Mouse (Mus musculus) intestine, postnatal 0 days (tissue): ENCODE measurements at regions not wholly inside any gene's neighbourhood (a gene's known extent, or its start where the extent isn't known, plus 50 kb on each side); places are given as distances from the start of the nearest gene placed in this dataset.

Experiments
- ATAC-seq: fragments of 200-750 bp; cut with Nextera tagmentation; 2 replicates; pipeline ENCODE4 v1.8.0; 2017; ENCODE audit warnings: mild to moderate bottlenecking, moderate TSS enrichment, moderate library complexity
- H3K27ac ChIP-seq: fragments of 300-500 bp; sonication (generic); 2 replicates; pipeline ENCODE4 v1.5.1; 2014; ENCODE audit warnings: mild to moderate bottlenecking, low read depth, low read length, moderate library complexity
- H3K27me3 ChIP-seq: fragments of 300-500 bp; sonication (generic); replicated peaks from 2 replicates; pipeline ENCODE4 v1.6.1; 2014; ENCODE audit warnings: low read length, mixed read lengths; ENCODE audit not compliant: control insufficient read depth, insufficient read depth
- H3K36me3 ChIP-seq: fragments of 300-500 bp; sonication (generic); 2 replicates; pipeline ENCODE4 v1.6.1; 2014; ENCODE audit warnings: mild to moderate bottlenecking, moderate library complexity; ENCODE audit not compliant: control insufficient read depth, insufficient read depth
- H3K4me1 ChIP-seq: fragments of 300-500 bp; sonication (generic); replicated peaks from 2 replicates; pipeline ENCODE4 v1.6.1; 2014; ENCODE audit warnings: antibody characterized with exemption, low read length, mixed read lengths; ENCODE audit not compliant: control insufficient read depth, insufficient read depth
- H3K4me2 ChIP-seq: fragments of 300-500 bp; sonication (generic); replicated peaks from 2 replicates; pipeline ENCODE4 v1.6.1; 2014; ENCODE audit warnings: low read depth, mild to moderate bottlenecking, moderate library complexity
- H3K4me3 ChIP-seq: fragments of 300-500 bp; sonication (generic); 2 replicates; pipeline ENCODE4 v1.5.1; 2014; ENCODE audit warnings: low read depth, low read length
- H3K9ac ChIP-seq: fragments of 300-500 bp; sonication (generic); 2 replicates; pipeline ENCODE4 v1.6.1; 2014; ENCODE audit warnings: mild to moderate bottlenecking, low read depth, low read length
- H3K9me3 ChIP-seq: fragments of 300-500 bp; sonication (generic); 2 replicates; pipeline ENCODE4 v1.6.1; 2016; ENCODE audit warnings: mixed run types; ENCODE audit not compliant: control insufficient read depth
- CTCF ChIP-seq: sonication (generic); IDR thresholded peaks from 2 replicates; pipeline ENCODE4 v1.5.1; 2016; ENCODE audit warnings: low read depth, mild to moderate bottlenecking, control low read depth, antibody characterized with exemption, moderate library complexity
- WGBS: fragments of 180-500 bp; shearing (Covaris S2); extraction: QIAGEN DNeasy Blood & Tissue Kit; methylation state at CpG from one replicate; pipeline ENCODE4 v1.1.7; 2014; 5-methylcytosine and 5-hydroxymethylcytosine counted together

DNA sequence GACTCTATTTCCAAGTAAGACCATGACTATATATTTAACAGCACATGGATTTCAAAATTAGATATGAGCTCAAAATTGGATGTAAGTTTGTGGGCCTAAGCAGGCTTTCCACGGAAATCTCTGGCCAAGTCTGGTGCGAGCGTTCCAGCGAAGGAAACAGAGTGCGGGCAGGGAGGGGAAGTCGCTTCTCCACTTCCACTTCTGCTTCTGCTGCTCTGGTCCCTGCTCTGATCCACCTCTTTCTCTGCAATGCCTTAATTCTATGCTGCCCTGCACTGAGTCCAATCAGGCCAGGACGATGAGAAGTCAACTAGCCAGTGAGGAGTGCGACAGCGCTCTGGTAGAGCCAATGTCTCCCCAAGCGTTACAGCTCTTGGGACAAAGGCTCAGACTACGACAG is 2085.3 kb downstream of the 9330182O14Rik start:
- no peak overlapping the region for H3K27ac ChIP-seq
- H3K9me3 ChIP-seq, result no peaks in the 10 kb centered on the region
- no peaks in the 10 kb centered on the region for H3K36me3 ChIP-seq
- no peak for TF ChIP-seq CTCF
- no peak overlapping the region for H3K4me3 ChIP-seq
- H3K9ac ChIP-seq, result no peak overlapping the region
- WGBS, result 92% methylated on average over 11 of the region's 11 CpGs
- no peaks in the 10 kb centered on the region for H3K27me3 ChIP-seq
- no peaks in the 10 kb centered on the region for H3K4me1 ChIP-seq
- H3K4me2 ChIP-seq, result no peak overlapping the region
- ATAC-seq, result no peak

DNA sequence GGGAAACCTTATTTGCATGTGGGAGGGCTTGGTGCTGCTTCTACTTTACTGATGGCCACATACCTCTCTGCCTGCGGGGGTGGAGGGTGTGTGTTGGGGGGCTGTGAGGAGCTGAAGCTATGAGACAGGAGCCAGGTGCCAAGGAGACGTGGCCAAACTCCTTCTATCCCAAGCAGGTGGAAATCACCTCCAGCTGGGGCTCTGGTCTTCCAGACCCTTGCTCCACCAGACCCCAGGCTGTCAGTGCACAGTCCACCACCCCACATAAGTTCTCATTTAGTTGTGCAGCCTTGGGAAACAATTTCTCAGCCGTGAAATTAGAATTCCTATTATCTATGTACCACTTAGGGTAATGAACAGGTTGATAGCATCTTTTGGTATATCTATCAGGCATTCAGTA is 2085.8 kb downstream of the 9330182O14Rik start:
- Histone ChIP-seq H3K9ac (no peak overlapping the region), H3K27me3 (no peaks in the 10 kb centered on the region), H3K9me3 (no peaks in the 10 kb centered on the region), H3K27ac (no peak overlapping the region), H3K36me3 (no peaks in the 10 kb centered on the region), H3K4me2 (no peak overlapping the region), H3K4me3 (no peak overlapping the region), H3K4me1 (no peaks in the 10 kb centered on the region)
- 65% methylated on average over 3 of the region's 3 CpGs for WGBS
- TF ChIP-seq CTCF, result no peak
- ATAC-seq, result no peak

DNA sequence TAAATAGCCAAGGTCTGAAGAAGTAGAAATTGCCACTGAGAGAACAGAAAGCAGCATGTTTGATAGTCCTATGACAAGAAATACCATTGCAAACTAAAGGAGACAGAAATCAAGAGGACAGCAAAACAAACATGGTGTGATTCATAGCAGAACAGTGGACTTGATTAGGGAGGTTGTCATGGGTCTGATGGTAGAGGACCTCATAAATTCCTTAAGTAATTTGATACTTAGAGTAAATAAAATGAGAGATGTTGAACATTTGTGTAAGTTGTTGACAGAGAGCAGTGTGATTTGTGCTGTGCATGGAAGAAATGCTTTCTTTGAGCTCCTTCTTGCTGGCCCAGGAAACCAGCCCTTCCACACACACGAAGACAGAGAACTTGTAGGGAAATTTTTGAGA is 2090.8 kb downstream of the 9330182O14Rik start:
- no peaks in the 10 kb centered on the region for H3K4me1 ChIP-seq
- no peak for TF ChIP-seq CTCF
- no peak overlapping the region for H3K9ac ChIP-seq
- ATAC-seq, result no peak
- no peaks in the 10 kb centered on the region for H3K36me3 ChIP-seq
- no peaks in the 10 kb centered on the region for H3K27me3 ChIP-seq
- H3K27ac ChIP-seq, result no peak overlapping the region
- 19% methylated on average over 1 of the region's 1 CpGs for WGBS
- H3K4me3 ChIP-seq, result no peak overlapping the region
- H3K9me3 ChIP-seq, result no peaks in the 10 kb centered on the region
- no peak overlapping the region for H3K4me2 ChIP-seq

DNA sequence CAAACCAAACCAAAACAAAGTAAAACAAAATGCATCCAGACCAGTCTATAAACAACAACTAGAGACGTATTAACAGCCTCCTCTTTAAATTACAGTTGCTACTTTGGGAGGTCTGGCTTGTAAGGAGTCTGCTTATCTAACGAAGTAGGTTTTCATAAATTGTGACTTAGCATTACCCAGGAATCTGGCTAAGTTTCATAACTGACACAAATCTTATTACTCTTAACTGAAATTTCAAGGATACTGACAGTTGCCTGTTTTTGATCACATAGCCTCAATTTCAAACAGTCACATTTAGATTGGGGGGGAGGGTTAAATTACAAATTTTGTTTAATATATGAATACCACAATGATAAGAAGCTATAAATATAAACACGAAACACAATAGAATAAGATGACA is 2097.5 kb downstream of the 9330182O14Rik start:
- no peaks in the 10 kb centered on the region for H3K27me3 ChIP-seq
- H3K4me1 ChIP-seq, result no peaks in the 10 kb centered on the region
- ATAC-seq, result no peak
- no peak for TF ChIP-seq CTCF
- 68% methylated on average over 3 of the region's 3 CpGs for WGBS
- no peak overlapping the region for H3K4me3 ChIP-seq
- H3K36me3 ChIP-seq, result no peaks in the 10 kb centered on the region
- no peaks in the 10 kb centered on the region for H3K9me3 ChIP-seq
- H3K27ac ChIP-seq, result no peak overlapping the region
- no peak overlapping the region for H3K4me2 ChIP-seq
- no peak overlapping the region for H3K9ac ChIP-seq

DNA sequence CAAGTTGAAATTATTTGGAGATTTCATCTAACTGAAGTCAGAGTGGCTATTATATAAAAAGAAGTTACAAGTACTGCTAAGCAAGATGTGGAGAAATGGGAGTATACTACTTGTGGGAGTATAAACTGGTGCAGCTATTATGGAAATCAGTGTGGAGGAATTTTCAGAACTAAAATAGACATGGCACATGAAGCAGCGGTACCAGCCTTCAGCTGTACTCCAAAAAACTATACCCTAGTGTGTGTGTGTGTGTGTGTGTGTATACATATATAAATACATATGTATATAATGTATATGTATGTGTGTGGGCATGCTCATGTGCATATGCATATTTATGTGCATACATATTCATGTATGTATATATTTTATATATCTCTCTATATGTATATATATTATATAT is 2112.6 kb downstream of the 9330182O14Rik start:
- no peak for TF ChIP-seq CTCF
- H3K4me3 ChIP-seq, result no peak overlapping the region
- no peaks in the 10 kb centered on the region for H3K27me3 ChIP-seq
- no peak for ATAC-seq
- H3K27ac ChIP-seq, result no peak overlapping the region
- H3K9me3 ChIP-seq, result no peaks in the 10 kb centered on the region
- H3K9ac ChIP-seq, result no peak overlapping the region
- H3K36me3 ChIP-seq, result no peaks in the 10 kb centered on the region
- H3K4me2 ChIP-seq, result no peak overlapping the region
- no peaks in the 10 kb centered on the region for H3K4me1 ChIP-seq
- WGBS, result 97% methylated on average over 1 of the region's 1 CpGs

DNA sequence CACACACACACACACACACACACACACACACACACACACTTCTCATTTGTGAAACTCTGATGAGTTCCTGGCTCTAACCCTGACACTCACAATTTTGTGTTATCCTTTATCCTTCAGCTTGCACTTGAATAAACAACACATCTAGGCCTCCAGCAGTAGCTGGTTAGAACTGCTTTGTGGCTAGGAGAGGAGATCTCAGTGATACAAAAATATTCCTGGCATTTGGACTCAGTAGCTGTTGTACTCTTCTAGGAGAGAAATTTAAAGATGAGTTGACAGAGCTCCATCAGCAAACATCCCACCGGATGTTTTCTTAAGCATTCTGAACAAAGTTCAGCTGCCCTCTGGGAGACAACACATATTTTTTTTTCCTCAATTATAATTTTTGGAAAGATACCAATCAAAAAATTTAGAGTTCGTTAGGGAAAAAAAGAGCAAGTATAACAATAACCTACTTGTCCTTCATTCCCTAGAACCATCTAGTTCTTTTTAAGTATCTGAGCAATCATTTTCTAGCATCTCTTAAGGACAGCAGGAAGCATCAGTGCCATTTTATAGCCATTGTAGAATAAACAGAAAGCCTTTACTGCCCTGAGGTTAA is 2118.7 kb downstream of the 9330182O14Rik start:
- Histone ChIP-seq H3K4me1 (no peaks in the 10 kb centered on the region), H3K9ac (no peak overlapping the region), H3K9me3 (no peaks in the 10 kb centered on the region), H3K27ac (no peak overlapping the region), H3K4me3 (no peak overlapping the region), H3K27me3 (no peaks in the 10 kb centered on the region), H3K36me3 (no peaks in the 10 kb centered on the region), H3K4me2 (no peak overlapping the region)
- WGBS, result 40% methylated on average over 2 of the region's 2 CpGs
- no peak for TF ChIP-seq CTCF
- ATAC-seq, result no peak

DNA sequence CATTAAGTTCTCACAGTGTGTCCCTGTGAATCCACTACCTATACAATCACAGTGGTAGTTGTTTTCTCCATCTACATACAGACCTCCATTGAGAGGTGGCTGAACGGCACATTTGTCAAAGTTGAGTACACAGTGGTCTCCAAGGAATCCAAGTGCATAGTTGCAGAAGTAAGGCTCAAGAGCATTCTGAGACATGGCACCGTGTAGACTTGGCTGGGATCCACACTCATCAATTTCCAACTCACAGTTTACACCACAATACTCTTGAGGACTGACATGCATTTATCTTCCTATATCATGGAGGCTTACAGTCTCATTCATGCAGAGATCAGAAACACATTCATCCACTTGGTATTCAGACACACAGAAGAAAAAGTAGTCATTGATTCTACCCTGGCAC is 2122.2 kb downstream of the 9330182O14Rik start:
- no peak for ATAC-seq
- Histone ChIP-seq H3K36me3 (no peaks in the 10 kb centered on the region), H3K9me3 (no peaks in the 10 kb centered on the region), H3K4me2 (no peak overlapping the region), H3K4me3 (no peak overlapping the region), H3K27ac (no peak overlapping the region), H3K27me3 (no peaks in the 10 kb centered on the region), H3K4me1 (no peaks in the 10 kb centered on the region), H3K9ac (no peak overlapping the region)
- WGBS, result 65% methylated on average over 2 of the region's 2 CpGs
- no peak for TF ChIP-seq CTCF
